Mouse (Mus musculus): Measurements from ENCODE around the gene Gm11549. TPM values are rescaled to one million over a fixed set of nuclear protein-coding genes. Genes with fewer than 3 reads are reported as not detected.

The Gm11549 gene
- total and polyA plus RNA-seq, 3 experiments, result not detected

GRCm38 (mm10) chr3:36544961-36545360 lies 23.3 kb upstream of the Gm11549 start:
- no peaks in the 10 kb centered on the region for H3K36me3 ChIP-seq (replicated peaks in 1 of 2; ENCODE audit: control insufficient read depth in 1 of 2, insufficient read depth in 1 of 2, low read length in 1 of 2)
- no peak overlapping the region for H3K4me2 ChIP-seq (ENCODE audit: insufficient read depth, low read depth, poor library complexity, severe bottlenecking)
- dilution Hi-C loops (cut with MboI; ENCODE audit: extremely low pct_ligation_motif_present, extremely low pct_unique_long_range_greater_than_20kb, low sequenced_read_pairs), result no loop called here
- in situ Hi-C loops (cut with MboI; ENCODE audit: low pct_ligation_motif_present, low pct_unique_long_range_greater_than_20kb, low sequenced_read_pairs), result no loop called here
- H3K4me1 ChIP-seq (ENCODE audit: control insufficient read depth in 1 of 2, insufficient read depth in 2 of 2), result no peaks in the 10 kb centered on the region
- H3K27ac ChIP-seq (ENCODE audit: insufficient read depth, low read depth), result no peak overlapping the region
- H3K27me3 ChIP-seq (replicated peaks), result no peaks in the 10 kb centered on the region
- DNase-seq (ENCODE audit: extremely low read depth), result no peak
- TF ChIP-seq CHD1 (IDR thresholded peaks at IDR 0.05; ENCODE audit: low read depth, low read length) (no peak), USF1 (IDR thresholded peaks at IDR 0.05; ENCODE audit: low read depth, low read length) (no peak), ZKSCAN1 (IDR thresholded peaks at IDR 0.05; ENCODE audit: borderline replicate concordance, low read depth, low read length) (no peak)
- H3K9ac ChIP-seq (ENCODE audit: insufficient read depth, low read depth), result no peak overlapping the region
- H3K4me3 ChIP-seq (replicated peaks in 1 of 3; ENCODE audit: low read depth in 2 of 3, low read length in 2 of 3, poor library complexity in 1 of 3), result no peak overlapping the region
- no peaks in the 10 kb centered on the region for H3K9me3 ChIP-seq (replicated peaks; ENCODE audit: low read length)
- H3K79me2 ChIP-seq (replicated peaks; ENCODE audit: control insufficient read depth, extremely low read depth, insufficient read depth, poor library complexity, severe bottlenecking), result no peaks in the 10 kb centered on the region

- Histone ChIP-seq H3K4me2 (ENCODE audit: insufficient read depth, low read depth, poor library complexity, severe bottlenecking) (no peak overlapping the region), H3K4me1 (ENCODE audit: control insufficient read depth in 1 of 2, insufficient read depth in 2 of 2) (no peaks in the 10 kb centered on the region), H3K27ac (ENCODE audit: insufficient read depth, low read depth) (no peak overlapping the region), H3K9me3 (replicated peaks; ENCODE audit: low read length) (no peaks in the 10 kb centered on the region), H3K79me2 (replicated peaks; ENCODE audit: control insufficient read depth, extremely low read depth, insufficient read depth, poor library complexity, severe bottlenecking) (no peaks in the 10 kb centered on the region), H3K36me3 (replicated peaks in 1 of 2; ENCODE audit: control insufficient read depth in 1 of 2, insufficient read depth in 1 of 2, low read length in 1 of 2) (no peaks in the 10 kb centered on the region), H3K4me3 (replicated peaks in 1 of 3; ENCODE audit: low read depth in 2 of 3, low read length in 2 of 3, poor library complexity in 1 of 3) (no peak overlapping the region), H3K27me3 (replicated peaks) (no peaks in the 10 kb centered on the region), H3K9ac (ENCODE audit: insufficient read depth, low read depth) (no peak overlapping the region)
- TF ChIP-seq JUN (IDR thresholded peaks at IDR 0.05; ENCODE audit: insufficient read depth, low read depth, low read length), result no peak
- TF ChIP-seq PAX5 (IDR thresholded peaks at IDR 0.05; ENCODE audit: low read length), result no peak
- TF ChIP-seq NELFE (IDR thresholded peaks at IDR 0.05; ENCODE audit: low read depth, low read length), result no peak
- no peak for TF ChIP-seq USF2 (conservative IDR thresholded peaks at IDR 0.05; ENCODE audit: low read depth, low read length)
- dilution Hi-C loops (cut with MboI; ENCODE audit: extremely low pct_ligation_motif_present, extremely low pct_unique_long_range_greater_than_20kb, low sequenced_read_pairs), result no loop called here
- DNase-seq (ENCODE audit: extremely low read depth), result no peak
- in situ Hi-C loops (cut with MboI; ENCODE audit: low pct_ligation_motif_present, low pct_unique_long_range_greater_than_20kb, low sequenced_read_pairs), result no loop called here
These were observed 19.8 kb upstream of the Gm11549 start for GRCm38 (mm10) chr3:36541399-36541798.

- Histone ChIP-seq H3K27me3 (replicated peaks) (no peaks in the 10 kb centered on the region), H3K4me1 (ENCODE audit: control insufficient read depth in 1 of 2, insufficient read depth in 2 of 2) (no peaks in the 10 kb centered on the region), H3K9ac (ENCODE audit: insufficient read depth, low read depth) (no peak overlapping the region), H3K36me3 (replicated peaks in 1 of 2; ENCODE audit: control insufficient read depth in 1 of 2, insufficient read depth in 1 of 2, low read length in 1 of 2) (no peaks in the 10 kb centered on the region), H3K79me2 (replicated peaks; ENCODE audit: control insufficient read depth, extremely low read depth, insufficient read depth, poor library complexity, severe bottlenecking) (no peaks in the 10 kb centered on the region), H3K4me2 (ENCODE audit: insufficient read depth, low read depth, poor library complexity, severe bottlenecking) (no peak overlapping the region), H3K9me3 (replicated peaks; ENCODE audit: low read length) (no peaks in the 10 kb centered on the region), H3K27ac (ENCODE audit: insufficient read depth, low read depth) (no peak overlapping the region), H3K4me3 (replicated peaks in 1 of 3; ENCODE audit: low read depth in 2 of 3, low read length in 2 of 3, poor library complexity in 1 of 3) (no peak overlapping the region)
- no peak for TF ChIP-seq MXI1 (IDR thresholded peaks at IDR 0.05; ENCODE audit: low read depth, low read length)
- no peak for TF ChIP-seq KAT2A (IDR thresholded peaks at IDR 0.05; ENCODE audit: insufficient replicate concordance, low read length)
- no peak for TF ChIP-seq MAZ (IDR thresholded peaks at IDR 0.05; ENCODE audit: low read depth, low read length)
- no peak for TF ChIP-seq CHD1 (IDR thresholded peaks at IDR 0.05; ENCODE audit: low read depth, low read length)
- no peak for TF ChIP-seq JUN (IDR thresholded peaks at IDR 0.05; ENCODE audit: insufficient read depth, low read depth, low read length)
- no peak for TF ChIP-seq E2F4 (IDR thresholded peaks at IDR 0.05; ENCODE audit: insufficient replicate concordance, low read depth, low read length)
- TF ChIP-seq GABPA (IDR thresholded peaks at IDR 0.05; ENCODE audit: insufficient replicate concordance, low read depth, low read length), result no peak
- TF ChIP-seq MAX (IDR thresholded peaks at IDR 0.05; ENCODE audit: low read length), result no peak
- no peak for TF ChIP-seq TCF12 (IDR thresholded peaks at IDR 0.05; ENCODE audit: low read depth, low read length)
- no peak for TF ChIP-seq MEF2A (IDR thresholded peaks at IDR 0.05; ENCODE audit: borderline replicate concordance, low read depth, low read length)
- no peak for TF ChIP-seq BHLHE40 (IDR thresholded peaks at IDR 0.05; ENCODE audit: low read depth, low read length)
- no peak for TF ChIP-seq ETS1 (conservative IDR thresholded peaks at IDR 0.05; ENCODE audit: low read depth, low read length)
- TF ChIP-seq NELFE (IDR thresholded peaks at IDR 0.05; ENCODE audit: low read depth, low read length), result no peak
- TF ChIP-seq PAX5 (IDR thresholded peaks at IDR 0.05; ENCODE audit: low read length), result no peak
- TF ChIP-seq ZNF384 (IDR thresholded peaks at IDR 0.05; ENCODE audit: low read depth, low read length), result no peak
- no peak for TF ChIP-seq POLR2A (IDR thresholded peaks at IDR 0.05; ENCODE audit: low read depth, low read length)
- TF ChIP-seq CTCF (conservative IDR thresholded peaks at IDR 0.05 in 1 of 2, IDR thresholded peaks at IDR 0.05 in 1 of 2; ENCODE audit: low read depth in 2 of 2, low read length in 2 of 2), result no peak
- no peak for TF ChIP-seq RCOR1 (conservative IDR thresholded peaks at IDR 0.05; ENCODE audit: low read depth, low read length)
- no peak for TF ChIP-seq RAD21 (IDR thresholded peaks at IDR 0.05; ENCODE audit: low read depth, low read length)
- in situ Hi-C loops (cut with MboI; ENCODE audit: low pct_ligation_motif_present, low pct_unique_long_range_greater_than_20kb, low sequenced_read_pairs), result no loop called here
- no peak for DNase-seq (ENCODE audit: extremely low read depth)
- dilution Hi-C loops (cut with MboI; ENCODE audit: extremely low pct_ligation_motif_present, extremely low pct_unique_long_range_greater_than_20kb, low sequenced_read_pairs), result no loop called here
These were observed 19.1 kb upstream of the Gm11549 start for GRCm38 (mm10) chr3:36540756-36541155.

All from CH12.LX (cell line).